Mouse (Mus musculus): Measurements from ENCODE around the gene Cnr2. TPM values are rescaled to one million over a fixed set of nuclear protein-coding genes. Genes with fewer than 3 reads are reported as not detected.

Gene Cnr2
- polyA plus RNA-seq, 1 experiment from 2014 or later, result 0.48 TPM

DNA sequence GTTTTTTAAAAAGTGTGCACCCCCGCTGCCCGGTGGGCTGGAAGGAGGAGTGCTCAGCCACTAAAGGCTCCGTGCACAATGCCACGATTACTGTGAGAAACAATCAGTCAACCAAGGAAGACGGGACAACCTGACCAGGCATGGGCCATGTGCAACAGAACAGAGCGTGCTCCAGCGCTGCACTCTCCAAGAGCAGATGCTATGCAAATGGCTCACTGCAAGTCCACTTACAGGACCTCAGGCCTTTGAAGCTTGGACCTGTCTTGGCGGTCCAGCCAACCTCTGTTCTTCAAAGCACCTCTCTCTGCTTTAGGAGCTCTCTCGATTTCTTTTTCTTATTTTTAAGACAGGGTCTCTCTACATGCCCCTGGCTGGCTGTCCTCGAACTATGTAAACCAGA lies 14.6 kb upstream of the Cnr2 start:
- peaks cover 41% of the 10 kb centered on the region for H3K4me1 ChIP-seq
- no peak overlapping the region for H3K4me3 ChIP-seq
- no peak overlapping the region for H3K27ac ChIP-seq
- H3K27me3 ChIP-seq (ENCODE audit: poor library complexity, severe bottlenecking), result no peaks in the 10 kb centered on the region
- 90% methylated on average over 10 of the region's 10 CpGs for WGBS
- no peak for DNase-seq (ENCODE audit: extremely low spot score, low spot score)
- no peaks in the 10 kb centered on the region for H3K36me3 ChIP-seq (replicated peaks)
- H3K9me3 ChIP-seq, result no peaks in the 10 kb centered on the region

DNA sequence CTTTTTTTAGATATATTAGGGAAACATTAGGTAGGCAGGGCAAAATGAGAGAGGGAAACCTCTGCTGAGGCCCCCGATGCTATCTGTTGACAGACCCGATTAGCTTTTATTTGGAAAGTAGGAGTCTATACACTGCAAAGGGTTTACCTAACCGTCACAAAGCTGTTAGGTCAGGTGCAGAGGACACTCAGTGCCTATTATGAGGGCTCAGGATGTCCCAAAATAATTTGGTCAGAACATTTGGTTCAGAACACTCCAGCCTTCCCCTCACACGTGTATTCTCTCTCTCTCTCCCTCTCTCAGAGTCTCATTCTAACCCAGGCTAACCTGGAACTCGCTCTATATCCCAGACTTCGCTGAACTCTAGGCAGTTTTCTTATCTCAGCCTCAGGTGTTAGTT lies 13.2 kb upstream of the Cnr2 start:
- Histone ChIP-seq H3K4me3 (no peak overlapping the region), H3K36me3 (replicated peaks) (no peaks in the 10 kb centered on the region), H3K27me3 (ENCODE audit: poor library complexity, severe bottlenecking) (no peaks in the 10 kb centered on the region), H3K27ac (no peak overlapping the region), H3K4me1 (peaks cover 26% of the 10 kb centered on the region), H3K9me3 (no peaks in the 10 kb centered on the region)
- 84% methylated on average over 6 of the region's 6 CpGs for WGBS
- DNase-seq (ENCODE audit: extremely low spot score, low spot score), result no peak

DNA sequence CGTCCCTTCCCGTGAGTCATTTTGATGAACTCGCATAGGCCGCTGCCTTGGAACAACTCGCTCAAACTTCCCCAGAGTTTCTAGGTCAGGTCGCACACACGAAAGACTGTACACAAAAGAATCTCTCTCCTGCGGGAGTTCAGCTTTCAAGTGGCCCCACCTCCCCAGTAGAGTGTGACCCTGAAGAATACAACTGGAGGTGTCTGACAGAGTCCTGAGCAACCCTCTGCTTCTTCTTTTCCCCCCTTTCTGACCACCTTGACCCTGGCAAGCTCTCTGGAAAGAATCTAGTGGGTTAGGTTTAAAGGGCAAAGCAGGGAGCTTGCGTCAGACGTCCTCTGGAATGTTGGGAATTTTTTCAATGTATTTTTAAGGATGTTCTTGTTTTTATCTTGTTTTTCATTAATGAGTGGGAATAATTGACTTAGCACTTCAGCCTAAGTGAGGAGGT lies 11.8 kb upstream of the Cnr2 start:
- Histone ChIP-seq H3K9me3 (no peaks in the 10 kb centered on the region; the same call in 1 of the 2 replicates), H3K27ac (peak overlapping the region; percentile 71; the same call in 1 of the 2 replicates), H3K4me1 (peaks cover 24% of the 10 kb centered on the region), H3K4me3 (no peak overlapping the region), H3K27me3 (ENCODE audit: poor library complexity, severe bottlenecking) (no peaks in the 10 kb centered on the region), H3K36me3 (replicated peaks) (no peaks in the 10 kb centered on the region)
- WGBS, result 61% methylated on average over 10 of the region's 10 CpGs
- DNase-seq (ENCODE audit: extremely low spot score, low spot score), result no peak

DNA sequence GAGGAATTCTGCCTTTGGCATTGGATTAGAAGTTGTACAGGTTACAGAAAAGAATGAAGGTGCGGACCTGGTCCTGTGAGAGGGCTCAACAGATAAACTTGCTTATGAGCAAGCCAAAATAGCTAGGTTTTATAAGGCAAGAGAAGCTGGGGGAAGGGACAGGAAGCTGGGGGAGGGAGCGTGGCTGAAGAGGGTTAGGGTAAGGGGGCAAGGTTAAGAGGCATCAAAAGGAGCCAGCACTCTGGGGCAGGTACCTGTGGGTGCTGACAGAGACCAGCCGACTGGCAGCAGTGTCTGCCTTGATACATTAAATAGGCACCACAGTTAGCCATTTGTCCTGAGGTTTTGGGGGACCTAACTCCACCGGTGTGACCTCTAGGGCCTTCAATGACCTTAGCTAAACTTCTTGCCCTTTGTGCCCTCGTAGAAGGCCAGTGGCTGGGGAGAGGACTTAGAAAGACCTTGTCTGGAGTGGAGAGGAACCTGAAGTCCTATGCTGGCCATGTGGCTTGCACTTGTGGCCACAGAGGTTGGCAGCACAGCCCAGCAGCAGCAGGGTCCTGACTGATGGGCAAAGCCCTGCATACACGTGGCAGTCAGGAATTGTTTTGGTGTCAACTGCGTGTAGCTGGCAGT lies 11.2 kb upstream of the Cnr2 start:
- H3K4me3 ChIP-seq, result no peak overlapping the region
- WGBS, result 60% methylated on average over 7 of the region's 7 CpGs
- no peaks in the 10 kb centered on the region for H3K36me3 ChIP-seq (replicated peaks)
- peak overlapping the region; percentile 71 for H3K27ac ChIP-seq
- no peak for DNase-seq (ENCODE audit: extremely low spot score, low spot score)
- no peaks in the 10 kb centered on the region for H3K27me3 ChIP-seq (ENCODE audit: poor library complexity, severe bottlenecking)
- no peaks in the 10 kb centered on the region; the same call in 1 of the 2 replicates for H3K9me3 ChIP-seq
- peaks cover 24% of the 10 kb centered on the region for H3K4me1 ChIP-seq

DNA sequence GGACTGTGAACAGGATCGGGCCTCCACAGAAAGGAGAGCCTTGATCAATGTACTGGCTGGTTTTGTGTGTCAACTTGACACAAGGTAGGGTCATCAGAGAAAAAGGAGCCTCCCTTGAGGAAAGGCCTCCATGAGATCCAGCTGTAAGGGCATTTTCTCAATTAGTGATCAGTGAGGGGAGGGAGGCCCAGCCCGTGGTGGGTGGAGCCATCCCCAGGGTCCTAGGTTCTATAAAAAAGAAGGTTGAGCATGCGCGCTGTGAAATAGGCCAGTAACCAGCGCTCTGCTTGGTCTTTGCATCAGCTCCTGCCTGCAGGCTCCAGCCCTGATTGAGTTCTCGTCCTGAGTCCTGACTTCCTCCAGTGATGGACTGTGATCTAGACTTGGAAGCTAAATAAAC lies 10.7 kb upstream of the Cnr2 start:
- H3K4me1 ChIP-seq, result peaks cover 24% of the 10 kb centered on the region
- 64% methylated on average over 6 of the region's 6 CpGs for WGBS
- no peaks in the 10 kb centered on the region; the same call in 1 of the 2 replicates for H3K9me3 ChIP-seq
- H3K27me3 ChIP-seq (ENCODE audit: poor library complexity, severe bottlenecking), result no peaks in the 10 kb centered on the region
- no peak overlapping the region for H3K4me3 ChIP-seq
- DNase-seq (ENCODE audit: extremely low spot score, low spot score), result no peak
- peak overlapping the region; percentile 71 for H3K27ac ChIP-seq
- no peaks in the 10 kb centered on the region for H3K36me3 ChIP-seq (replicated peaks)

DNA sequence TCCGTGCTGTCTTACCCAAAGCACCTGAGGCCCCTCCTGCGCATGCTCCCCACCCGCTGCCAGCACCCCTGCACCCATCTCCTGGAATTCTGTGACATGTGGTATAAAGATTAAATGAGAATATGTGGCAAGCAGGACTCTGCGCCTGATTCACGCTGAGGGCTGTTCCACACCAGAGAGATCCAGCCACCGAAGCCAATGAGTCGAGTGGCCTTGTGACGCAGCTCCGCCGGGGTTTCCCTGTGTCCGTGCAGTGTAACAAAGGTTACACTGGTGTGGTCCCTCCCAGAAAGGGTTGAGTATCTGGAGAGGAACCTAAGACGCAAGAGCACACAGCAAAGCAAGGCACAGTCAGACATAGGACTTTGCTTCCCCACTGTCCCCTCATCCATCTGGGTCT lies 9.5 kb upstream of the Cnr2 start:
- Histone ChIP-seq H3K4me1 (peaks cover 24% of the 10 kb centered on the region), H3K27ac (no peak overlapping the region), H3K9me3 (no peaks in the 10 kb centered on the region; the same call in 1 of the 2 replicates), H3K36me3 (replicated peaks) (no peaks in the 10 kb centered on the region), H3K4me3 (no peak overlapping the region), H3K27me3 (ENCODE audit: poor library complexity, severe bottlenecking) (no peaks in the 10 kb centered on the region)
- 87% methylated on average over 12 of the region's 12 CpGs for WGBS
- no peak for DNase-seq (ENCODE audit: extremely low spot score, low spot score)

DNA sequence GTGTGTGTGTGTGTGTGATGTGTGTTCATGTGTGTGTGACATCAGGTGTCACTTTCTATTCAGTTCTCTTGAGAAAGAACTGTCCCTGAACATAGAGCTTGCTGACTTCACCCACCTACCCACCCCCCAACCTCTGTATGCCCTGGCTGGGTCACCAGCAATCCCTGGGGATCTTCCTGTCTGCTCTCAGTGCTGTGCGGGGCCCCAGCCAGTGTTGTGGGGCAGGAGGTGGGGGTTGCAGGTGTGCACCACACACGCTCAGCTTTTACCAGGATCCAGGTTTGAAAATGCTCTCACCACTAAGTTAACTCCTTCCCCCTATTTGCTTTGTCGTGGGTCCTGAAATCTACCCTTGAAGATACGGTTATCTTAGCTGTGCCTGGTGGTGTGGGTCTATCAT lies 9.0 kb upstream of the Cnr2 start:
- no peak for DNase-seq (ENCODE audit: extremely low spot score, low spot score)
- Histone ChIP-seq H3K27ac (no peak overlapping the region), H3K27me3 (ENCODE audit: poor library complexity, severe bottlenecking) (no peaks in the 10 kb centered on the region), H3K36me3 (replicated peaks) (no peaks in the 10 kb centered on the region), H3K4me3 (no peak overlapping the region), H3K9me3 (no peaks in the 10 kb centered on the region; the same call in 1 of the 2 replicates), H3K4me1 (peaks cover 24% of the 10 kb centered on the region)
- WGBS, result 92% methylated on average over 4 of the region's 4 CpGs

DNA sequence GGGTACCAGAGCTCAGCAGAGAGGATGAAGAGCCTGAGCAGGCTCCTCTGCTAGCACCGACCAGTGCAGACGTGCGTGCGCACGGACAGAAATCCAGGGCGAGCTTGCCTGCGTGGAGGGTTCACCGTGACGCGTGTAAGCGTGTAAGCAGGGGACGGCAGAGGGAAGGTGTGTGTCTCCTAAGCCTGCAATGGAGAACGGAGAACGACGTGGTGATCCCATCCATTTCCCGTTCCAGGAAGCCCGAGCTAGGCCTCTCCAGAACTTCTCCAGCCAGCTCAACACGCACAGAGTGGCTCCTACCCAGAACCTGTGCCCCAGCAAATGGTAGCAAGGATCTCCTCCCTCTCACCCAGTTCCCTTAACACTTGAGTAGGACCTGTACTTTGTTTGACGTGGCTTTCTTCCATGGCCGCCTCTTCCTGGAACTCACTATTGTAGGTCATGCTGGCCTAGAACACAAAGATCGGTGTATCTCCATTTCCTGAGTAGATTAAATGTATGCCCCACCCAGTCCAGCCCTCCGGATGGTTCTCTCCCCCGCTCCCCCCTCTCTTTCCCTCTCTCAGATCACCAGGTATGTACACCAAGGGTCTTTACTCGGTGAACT lies 6.6 kb upstream of the Cnr2 start:
- no peak overlapping the region for H3K27ac ChIP-seq
- no peak for DNase-seq (ENCODE audit: extremely low spot score, low spot score)
- peaks cover 18% of the 10 kb centered on the region for H3K4me1 ChIP-seq
- H3K36me3 ChIP-seq (replicated peaks), result no peaks in the 10 kb centered on the region
- no peaks in the 10 kb centered on the region for H3K27me3 ChIP-seq (ENCODE audit: poor library complexity, severe bottlenecking)
- H3K9me3 ChIP-seq, result no peaks in the 10 kb centered on the region; the same call in 1 of the 2 replicates
- WGBS, result 92% methylated on average over 24 of the region's 24 CpGs
- no peak overlapping the region for H3K4me3 ChIP-seq

DNA sequence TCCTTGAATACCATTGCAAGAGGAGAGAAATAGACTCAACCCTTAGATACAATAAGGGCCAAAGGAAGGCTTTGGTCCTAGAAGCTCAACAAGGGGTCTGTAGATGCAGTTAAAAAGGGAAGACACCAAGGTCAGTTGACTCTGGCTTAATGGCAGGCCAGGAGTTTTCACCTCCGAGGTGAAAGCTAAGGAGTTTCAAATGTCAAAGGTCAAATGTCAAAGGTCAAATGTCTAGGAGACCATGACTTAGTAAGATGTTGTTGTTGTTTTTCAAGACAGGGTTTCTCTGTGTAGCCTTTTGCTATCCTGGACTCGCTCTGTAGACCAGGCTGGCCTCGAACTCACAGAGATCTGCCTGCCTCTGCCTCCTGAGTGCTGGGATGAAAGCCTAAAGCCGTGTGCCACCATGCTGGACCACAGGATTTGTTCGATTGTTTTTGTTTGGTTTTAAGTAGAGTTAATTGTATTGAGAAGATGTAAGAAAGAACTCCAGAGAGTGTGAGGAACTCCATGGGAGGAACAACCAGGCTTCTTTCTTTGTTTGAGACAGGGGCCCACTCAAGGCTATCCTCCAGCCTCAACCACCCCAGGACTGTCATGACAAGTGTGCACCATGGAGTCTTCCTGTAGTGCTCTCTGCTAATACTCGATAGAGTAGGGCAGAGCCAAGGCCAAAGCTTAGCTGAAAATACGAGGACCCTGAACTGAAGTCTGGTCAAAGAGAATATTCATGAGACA lies 5.9 kb upstream of the Cnr2 start:
- H3K4me1 ChIP-seq, result peaks cover 10% of the 10 kb centered on the region
- no peak for DNase-seq (ENCODE audit: extremely low spot score, low spot score)
- H3K27ac ChIP-seq, result no peak overlapping the region
- no peaks in the 10 kb centered on the region for H3K27me3 ChIP-seq (ENCODE audit: poor library complexity, severe bottlenecking)
- H3K36me3 ChIP-seq (replicated peaks), result no peaks in the 10 kb centered on the region
- H3K9me3 ChIP-seq, result no peaks in the 10 kb centered on the region; the same call in 1 of the 2 replicates
- WGBS, result 85% methylated on average over 7 of the region's 7 CpGs
- no peak overlapping the region for H3K4me3 ChIP-seq

DNA sequence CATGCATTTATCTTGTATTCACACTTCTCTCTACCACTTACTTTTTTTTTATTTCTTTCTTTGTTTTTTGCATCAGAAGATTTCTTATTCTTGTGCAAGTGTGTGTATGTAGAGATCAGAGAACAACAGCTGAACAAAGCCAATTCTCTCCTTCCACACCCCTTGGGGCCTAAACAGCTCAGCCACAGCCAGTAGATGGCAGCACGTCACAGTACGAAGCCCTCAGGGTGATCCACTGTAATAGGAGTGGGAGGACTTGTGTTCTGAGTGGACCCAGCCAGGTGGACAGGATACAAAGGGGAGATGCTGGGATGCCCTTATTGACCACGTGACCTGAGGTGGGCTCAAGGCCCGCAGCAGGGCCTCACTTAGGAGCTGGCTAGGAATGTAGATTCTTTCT lies 5.3 kb upstream of the Cnr2 start:
- Histone ChIP-seq H3K4me3 (no peak overlapping the region), H3K27ac (no peak overlapping the region), H3K9me3 (no peaks in the 10 kb centered on the region; the same call in 1 of the 2 replicates), H3K27me3 (ENCODE audit: poor library complexity, severe bottlenecking) (no peaks in the 10 kb centered on the region), H3K36me3 (replicated peaks) (no peaks in the 10 kb centered on the region), H3K4me1 (peaks cover 5% of the 10 kb centered on the region; the same call in 1 of the 2 replicates)
- WGBS, result 8% methylated on average over 4 of the region's 4 CpGs
- peak; percentile 60 for DNase-seq (ENCODE audit: extremely low spot score, low spot score)

DNA sequence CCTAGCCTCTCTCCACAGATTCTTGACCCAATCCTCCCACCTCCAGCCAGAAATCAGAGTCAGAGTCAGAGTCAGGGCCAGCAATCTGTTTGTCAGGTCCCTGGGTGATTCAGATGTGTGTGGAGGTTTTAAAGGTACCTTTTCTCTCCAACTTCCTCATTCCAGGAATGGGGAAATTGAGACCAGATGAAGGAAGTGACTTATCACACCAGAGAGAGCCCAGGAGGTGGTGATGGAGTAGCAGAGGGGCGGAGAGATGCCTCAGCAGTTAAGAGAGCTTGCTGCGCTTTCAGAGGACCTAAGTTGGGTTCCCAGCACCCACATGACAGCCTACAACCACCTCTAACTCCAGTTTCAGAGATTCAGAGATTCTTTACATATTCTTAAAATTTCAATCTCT lies 3.7 kb upstream of the Cnr2 start:
- Histone ChIP-seq H3K36me3 (replicated peaks) (no peaks in the 10 kb centered on the region), H3K27ac (no peak overlapping the region), H3K27me3 (ENCODE audit: poor library complexity, severe bottlenecking) (no peaks in the 10 kb centered on the region), H3K9me3 (no peaks in the 10 kb centered on the region; the same call in 1 of the 2 replicates), H3K4me1 (no peaks in the 10 kb centered on the region), H3K4me3 (no peak overlapping the region)
- no peak for DNase-seq (ENCODE audit: extremely low spot score, low spot score)
- 86% methylated on average over 2 of the region's 2 CpGs for WGBS

DNA sequence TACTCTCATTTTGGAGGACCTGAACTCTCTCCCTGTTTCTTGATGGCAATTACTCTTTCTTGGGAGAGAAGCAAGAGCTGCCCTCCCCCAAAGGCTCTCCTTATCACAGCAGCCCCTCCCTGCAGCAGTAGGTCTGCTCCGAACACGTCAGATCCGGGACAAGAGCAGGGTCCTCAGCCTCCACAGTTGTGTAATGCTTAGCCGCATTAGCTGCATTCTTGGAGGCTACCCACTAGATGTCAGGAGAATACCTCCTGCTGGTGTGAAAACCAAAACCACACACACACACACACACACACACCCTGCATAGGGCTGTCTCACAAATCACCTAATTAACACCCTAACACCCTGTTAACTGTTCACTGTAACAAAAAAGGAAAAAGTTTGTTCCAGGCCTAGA lies 2.3 kb upstream of the Cnr2 start:
- no peaks in the 10 kb centered on the region for H3K27me3 ChIP-seq (ENCODE audit: poor library complexity, severe bottlenecking)
- 79% methylated on average over 4 of the region's 4 CpGs for WGBS
- DNase-seq (ENCODE audit: extremely low spot score, low spot score), result no peak
- no peaks in the 10 kb centered on the region for H3K36me3 ChIP-seq (replicated peaks)
- H3K27ac ChIP-seq, result no peak overlapping the region
- no peaks in the 10 kb centered on the region for H3K4me1 ChIP-seq
- H3K4me3 ChIP-seq, result no peak overlapping the region
- no peaks in the 10 kb centered on the region; the same call in 1 of the 2 replicates for H3K9me3 ChIP-seq

DNA sequence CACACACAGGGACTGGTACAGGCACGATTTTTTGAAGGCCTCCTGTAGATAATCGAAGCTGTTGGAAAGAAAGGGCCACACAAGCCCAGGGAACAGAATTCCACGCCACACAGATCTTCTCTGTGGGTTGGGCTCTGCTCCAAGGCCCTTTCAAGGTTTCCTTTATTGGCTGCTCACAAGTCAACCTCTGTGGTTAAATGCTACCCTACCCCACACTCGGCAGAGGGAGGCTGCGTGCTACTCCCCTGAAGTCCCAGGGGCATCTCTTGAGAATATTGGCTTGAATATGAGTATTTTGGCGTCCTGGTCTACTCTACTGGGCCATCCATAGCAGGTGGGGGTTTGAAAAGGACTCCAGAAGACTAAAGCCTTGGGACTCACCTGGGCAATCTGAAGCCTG lies 963 bp downstream of the Cnr2 start:
- no peak for DNase-seq (ENCODE audit: extremely low spot score, low spot score)
- no peaks in the 10 kb centered on the region for H3K9me3 ChIP-seq
- no peaks in the 10 kb centered on the region for H3K27me3 ChIP-seq (ENCODE audit: poor library complexity, severe bottlenecking)
- H3K27ac ChIP-seq, result no peak overlapping the region
- no peak overlapping the region for H3K4me3 ChIP-seq
- no peaks in the 10 kb centered on the region for H3K4me1 ChIP-seq
- no peaks in the 10 kb centered on the region for H3K36me3 ChIP-seq (replicated peaks)
- 85% methylated on average over 6 of the region's 6 CpGs for WGBS

Data from forebrain, embryonic 10.5 days (tissue).